Mouse (Mus musculus) CH12.LX (cell line): ENCODE results near the gene Rps3. TPM values are rescaled to one million over a fixed set of nuclear protein-coding genes. Genes with fewer than 3 reads are reported as not detected.

Experiments used
- polyA plus RNA-seq: library from polyadenylated mRNA; unstranded; fragments of >175 nt; gene quantifications from 2 replicates; pipeline ENCODE4 v1.2.1, GENCODE M21; 2012; ENCODE audit warnings: low read depth; ENCODE audit not compliant: insufficient read length
- total RNA-seq, 2 experiments: library from RNA; depleted of rRNA; stranded (reverse); fragments of 300-350 nt in 1 of 2; fragments of >200 nt in 1 of 2; gene quantifications; 2 replicates each; pipeline ENCODE4 v1.2.3; 2012 to 2014

The Rps3 gene
- total and polyA plus RNA-seq, 3 experiments = 1,738 to 3,699 (median 2,320) TPM

Other genes with a start within 250 kb of the Rps3 start
- gene Mogat2, start 245.1 kb downstream of the Rps3 start, total RNA-seq (2012; rRNA removed) = not detected in 2 replicates
- gene Mogat2, start 245.1 kb downstream of the Rps3 start, total RNA-seq (2014; rRNA removed) = not detected in 2 replicates
- not detected in 2 replicates for gene Mogat2, start 245.1 kb downstream of the Rps3 start, polyA plus RNA-seq
- 0.84 and 1.1 TPM in 2 replicates for gene Map6, start 216.3 kb downstream of the Rps3 start, total RNA-seq (2012; rRNA removed)
- gene Map6, start 216.3 kb downstream of the Rps3 start, total RNA-seq (2014; rRNA removed) = 0.32 and 0.62 TPM in 2 replicates
- gene Map6, start 216.3 kb downstream of the Rps3 start, polyA plus RNA-seq = 1.4 and 1.8 TPM in 2 replicates
- not detected in 2 replicates for gene Serpinh1, start 130.5 kb downstream of the Rps3 start, total RNA-seq (2012; rRNA removed)
- gene Serpinh1, start 130.5 kb downstream of the Rps3 start, total RNA-seq (2014; rRNA removed) = not detected in 2 replicates
- gene Serpinh1, start 130.5 kb downstream of the Rps3 start, polyA plus RNA-seq = not detected in 2 replicates
- 7.5 and 9.1 TPM in 2 replicates for gene Gdpd5, start 102.3 kb downstream of the Rps3 start, total RNA-seq (2012; rRNA removed)
- 2.4 and 2.8 TPM in 2 replicates for gene Gdpd5, start 102.3 kb downstream of the Rps3 start, total RNA-seq (2014; rRNA removed)
- 7.0 and 9.0 TPM in 2 replicates for gene Gdpd5, start 102.3 kb downstream of the Rps3 start, polyA plus RNA-seq
- gene Klhl35, start 17.7 kb downstream of the Rps3 start, total RNA-seq (2012; rRNA removed) = not detected in 2 replicates
- not detected in 2 replicates for gene Klhl35, start 17.7 kb downstream of the Rps3 start, total RNA-seq (2014; rRNA removed)
- not detected in 2 replicates for gene Klhl35, start 17.7 kb downstream of the Rps3 start, polyA plus RNA-seq
- gene Arrb1, start 51.7 kb upstream of the Rps3 start, total RNA-seq (2012; rRNA removed) = 3.8 and 4.2 TPM in 2 replicates
- gene Arrb1, start 51.7 kb upstream of the Rps3 start, total RNA-seq (2014; rRNA removed) = 2.4 and 3.3 TPM in 2 replicates
- 5.2 and 6.2 TPM in 2 replicates for gene Arrb1, start 51.7 kb upstream of the Rps3 start, polyA plus RNA-seq
- 0.13 and 0.25 TPM in 2 replicates for gene Tpbgl, start 143.4 kb upstream of the Rps3 start, total RNA-seq (2012; rRNA removed)
- not detected in 2 replicates for gene Tpbgl, start 143.4 kb upstream of the Rps3 start, total RNA-seq (2014; rRNA removed)
- gene Tpbgl, start 143.4 kb upstream of the Rps3 start, polyA plus RNA-seq = 0.07 TPM in 1 of 2 replicates, not detected in the other
- 0.08 and 0.13 TPM in 2 replicates for gene Slco2b1, start 227.6 kb upstream of the Rps3 start, total RNA-seq (2012; rRNA removed)
- gene Slco2b1, start 227.6 kb upstream of the Rps3 start, total RNA-seq (2014; rRNA removed) = 0.11 TPM in 2 replicates
- gene Slco2b1, start 227.6 kb upstream of the Rps3 start, polyA plus RNA-seq = 0.16 TPM in 1 of 2 replicates, not detected in the other
- gene Olfr520, start 246.5 kb upstream of the Rps3 start, total RNA-seq (2012; rRNA removed) = not detected in 2 replicates
- gene Olfr520, start 246.5 kb upstream of the Rps3 start, total RNA-seq (2014; rRNA removed) = not detected in 2 replicates
- gene Olfr520, start 246.5 kb upstream of the Rps3 start, polyA plus RNA-seq = not detected in 2 replicates